Mouse (Mus musculus) small intestine, adult 2 months (tissue): ENCODE results near the gene Gm2a. TPM values are rescaled to one million over a fixed set of nuclear protein-coding genes. Genes with fewer than 3 reads are reported as not detected.

ENCODE experiments used
- H3K27ac ChIP-seq: fragments of 200-500 bp; 2 replicates; pipeline ENCODE4 v1.5.1; 2012; ENCODE audit warnings: low read depth, low read length, control low read depth, inconsistent platforms; ENCODE audit not compliant: insufficient read depth
- H3K27me3 ChIP-seq: fragments of 200-500 bp; 2 replicates; pipeline ENCODE4 v1.6.1; 2012; ENCODE audit warnings: mild to moderate bottlenecking, moderate library complexity, low read length, inconsistent platforms; ENCODE audit not compliant: control insufficient read depth, insufficient read depth
- H3K36me3 ChIP-seq: fragments of 200-500 bp; 2 replicates; pipeline ENCODE4 v1.6.1; 2012; ENCODE audit warnings: mild to moderate bottlenecking, low read length, control low read depth, inconsistent platforms; ENCODE audit not compliant: control insufficient read depth, insufficient read depth
- H3K4me1 ChIP-seq: fragments of 200-500 bp; 2 replicates; pipeline ENCODE4 v1.6.1; 2012; ENCODE audit warnings: low read length, inconsistent platforms, mixed read lengths; ENCODE audit not compliant: control insufficient read depth, insufficient read depth, insufficient read length
- H3K4me3 ChIP-seq: fragments of 200-500 bp; 2 replicates; pipeline ENCODE4 v1.5.1; 2012; ENCODE audit warnings: low read depth, mild to moderate bottlenecking, control low read depth, inconsistent platforms, low read length, moderate library complexity
- CTCF ChIP-seq: fragments of 200-500 bp; IDR thresholded peaks from 2 replicates; pipeline ENCODE4 v1.5.1; 2012; ENCODE audit warnings: low read depth, mild to moderate bottlenecking, control low read depth, inconsistent platforms, low read length, moderate library complexity, mixed read lengths; ENCODE audit not compliant: insufficient replicate concordance, insufficient read length; ENCODE audit errors: extremely low read depth
- POLR2A ChIP-seq: fragments of 200-500 bp; IDR thresholded peaks from 2 replicates; pipeline ENCODE4 v1.6.1; 2012; ENCODE audit warnings: low read depth, mild to moderate bottlenecking, control low read depth, inconsistent platforms, low read length, moderate library complexity
- WGBS: fragments of 180-500 bp; shearing (Covaris S2); methylation state at CpG from one replicate; pipeline ENCODE4 v1.1.7; 2018; 5-methylcytosine and 5-hydroxymethylcytosine counted together
- polyA plus RNA-seq: library from polyadenylated mRNA; depleted of rRNA; stranded (reverse); fragments of >200 nt; gene quantifications from 2 replicates; pipeline ENCODE4 v1.2.3, GENCODE M21; 2012

Gm2a gene
- polyA plus RNA-seq, 1 experiment, result 24.2 TPM

DNA sequence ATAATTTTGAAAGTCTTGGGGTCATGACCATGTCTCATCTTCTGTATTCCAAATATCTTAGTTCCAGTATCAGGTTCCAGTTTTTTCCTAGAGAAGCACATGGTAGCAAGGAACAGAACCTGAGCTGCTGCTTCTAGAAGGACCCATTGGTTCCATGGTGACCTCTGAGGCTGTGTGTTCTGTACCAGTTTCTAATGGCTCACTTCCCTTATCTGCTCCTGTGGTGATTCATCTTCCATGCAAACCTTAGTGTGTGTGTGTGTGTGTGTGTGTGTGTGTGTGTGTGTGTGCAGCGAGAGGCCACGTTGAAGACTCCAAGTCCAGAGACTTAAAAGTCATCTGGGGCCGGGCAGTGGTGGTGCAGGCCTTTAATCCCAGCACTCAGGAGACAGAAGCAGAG is 18.1 kb downstream of the Gm2a start:
- H3K4me1 ChIP-seq, result no peaks in the 10 kb centered on the region
- no peak overlapping the region for H3K4me3 ChIP-seq
- no peaks in the 10 kb centered on the region for H3K27me3 ChIP-seq
- no peak overlapping the region for H3K27ac ChIP-seq
- no peaks in the 10 kb centered on the region for H3K36me3 ChIP-seq
- WGBS, result 81% methylated on average over 3 of the region's 3 CpGs
- TF ChIP-seq CTCF (no peak), POLR2A (no peak)

DNA sequence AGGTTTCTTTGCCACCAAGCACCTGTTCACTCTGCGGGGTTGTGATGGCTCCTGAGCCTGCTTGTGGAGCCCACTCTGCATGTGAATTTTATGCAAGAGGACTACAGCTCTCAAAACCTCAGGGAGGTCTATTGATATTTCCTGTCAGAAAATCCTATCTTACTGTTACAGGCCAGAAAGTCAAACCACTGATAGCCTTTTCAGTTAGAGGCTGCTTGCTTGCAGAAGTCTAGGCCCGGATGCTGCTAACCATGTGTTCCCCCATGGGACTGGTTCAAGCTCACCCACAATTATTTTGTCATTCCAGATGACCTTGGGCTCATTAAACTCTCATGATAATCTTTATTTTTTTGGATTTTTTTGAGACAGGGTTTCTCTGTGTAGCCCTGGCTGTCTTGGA is 19.1 kb downstream of the Gm2a start:
- no peaks in the 10 kb centered on the region for H3K27me3 ChIP-seq
- WGBS, result 92% methylated on average over 2 of the region's 2 CpGs
- no peak overlapping the region for H3K4me3 ChIP-seq
- no peak overlapping the region for H3K27ac ChIP-seq
- H3K4me1 ChIP-seq, result no peaks in the 10 kb centered on the region
- no peak for TF ChIP-seq POLR2A
- TF ChIP-seq CTCF, result no peak
- H3K36me3 ChIP-seq, result no peaks in the 10 kb centered on the region

- TF ChIP-seq CTCF (no peak), POLR2A (no peak)
- Histone ChIP-seq H3K4me3 (no peak overlapping the region), H3K27me3 (no peaks in the 10 kb centered on the region), H3K27ac (peak overlapping the region; percentile 12), H3K36me3 (no peaks in the 10 kb centered on the region), H3K4me1 (no peaks in the 10 kb centered on the region)
Measured at GRCm38 (mm10) chr11:55120279-55120678, 22.4 kb downstream of the Gm2a start.

DNA sequence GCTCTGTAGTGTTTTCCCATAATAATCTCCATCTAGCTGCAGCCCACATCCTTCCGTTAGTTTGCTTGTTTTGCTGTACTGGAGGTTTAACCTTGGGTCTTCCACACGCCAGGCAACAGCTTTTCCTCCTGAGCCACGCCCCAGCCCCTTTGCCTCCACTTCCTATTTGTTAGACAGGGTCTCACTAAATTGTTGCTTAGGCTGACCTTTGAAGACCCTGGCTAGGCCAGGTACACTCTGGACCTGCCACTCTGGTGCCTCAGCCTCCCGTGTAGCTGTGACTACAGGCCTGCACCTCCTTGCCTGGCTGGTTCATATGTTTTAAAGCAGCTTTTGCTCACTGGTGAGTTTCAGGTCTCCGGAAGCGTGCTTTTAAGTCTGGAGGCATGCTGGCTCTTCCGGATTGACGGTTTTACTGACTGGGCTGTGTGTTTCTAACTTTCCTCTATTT is 22.9 kb downstream of the Gm2a start:
- no peaks in the 10 kb centered on the region for H3K36me3 ChIP-seq
- 73% methylated on average over 8 of the region's 8 CpGs for WGBS
- no peaks in the 10 kb centered on the region for H3K27me3 ChIP-seq
- TF ChIP-seq CTCF, result no peak
- no peak for TF ChIP-seq POLR2A
- H3K4me1 ChIP-seq, result no peaks in the 10 kb centered on the region
- no peak overlapping the region for H3K4me3 ChIP-seq
- peak overlapping the region; percentile 80 for H3K27ac ChIP-seq

DNA sequence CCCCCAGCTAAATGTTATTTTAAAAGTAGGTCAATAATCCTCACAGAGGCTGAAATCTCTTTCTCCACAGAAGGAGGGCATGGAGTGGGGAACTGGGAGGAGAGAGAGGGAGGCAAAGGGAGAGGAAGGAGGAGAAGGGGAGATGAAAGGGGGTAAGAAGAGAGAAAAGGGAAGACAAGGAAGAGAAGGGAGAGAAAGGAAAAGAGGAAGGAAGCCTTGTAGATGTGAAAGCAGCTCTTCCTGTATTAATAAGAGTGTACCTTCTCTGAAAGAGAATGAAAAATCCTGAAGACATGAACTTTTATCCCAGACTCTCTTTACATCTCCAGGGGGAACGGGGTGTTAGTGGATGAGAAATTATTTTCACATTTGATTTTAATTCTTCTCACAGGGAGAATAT is 23.5 kb downstream of the Gm2a start:
- TF ChIP-seq CTCF, result no peak
- TF ChIP-seq POLR2A, result no peak
- WGBS, result 82% methylated on average over 1 of the region's 1 CpGs
- Histone ChIP-seq H3K27ac (peak overlapping the region; percentile 80; the same call in 1 of the 2 replicates), H3K36me3 (no peaks in the 10 kb centered on the region), H3K4me1 (peaks cover 3% of the 10 kb centered on the region; the same call in 1 of the 2 replicates), H3K27me3 (no peaks in the 10 kb centered on the region), H3K4me3 (no peak overlapping the region)

DNA sequence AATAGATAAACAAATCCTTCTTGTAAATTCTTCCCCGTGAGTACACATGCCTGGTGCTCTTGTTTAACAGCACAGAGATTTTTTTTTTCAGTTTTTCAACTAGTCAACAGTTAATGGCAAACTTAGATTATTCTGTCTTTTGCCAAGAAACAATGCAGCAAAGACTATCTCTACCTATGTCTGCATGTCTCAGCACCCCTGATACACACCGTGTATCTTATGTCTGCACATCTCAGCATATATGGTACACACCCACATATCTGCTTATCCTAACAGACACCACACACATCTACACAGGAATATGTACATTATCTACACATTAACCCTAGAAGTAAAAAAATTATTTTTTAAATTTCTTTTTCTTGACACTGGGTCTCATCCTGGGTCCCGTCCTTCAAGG is 28.7 kb downstream of the Gm2a start:
- WGBS, result 48% methylated on average over 3 of the region's 3 CpGs
- Histone ChIP-seq H3K36me3 (no peaks in the 10 kb centered on the region), H3K4me3 (no peak overlapping the region), H3K27ac (no peak overlapping the region), H3K27me3 (no peaks in the 10 kb centered on the region), H3K4me1 (peaks cover 3% of the 10 kb centered on the region; the same call in 1 of the 2 replicates)
- TF ChIP-seq POLR2A (no peak), CTCF (no peak)

- Histone ChIP-seq H3K27ac (no peak overlapping the region), H3K4me1 (peaks cover 3% of the 10 kb centered on the region; the same call in 1 of the 2 replicates), H3K36me3 (no peaks in the 10 kb centered on the region), H3K4me3 (no peak overlapping the region), H3K27me3 (no peaks in the 10 kb centered on the region)
- TF ChIP-seq CTCF (no peak), POLR2A (no peak)
- 29% methylated on average over 6 of the region's 6 CpGs for WGBS
Measured at GRCm38 (mm10) chr11:55127937-55128336, 30.0 kb downstream of the Gm2a start.

DNA sequence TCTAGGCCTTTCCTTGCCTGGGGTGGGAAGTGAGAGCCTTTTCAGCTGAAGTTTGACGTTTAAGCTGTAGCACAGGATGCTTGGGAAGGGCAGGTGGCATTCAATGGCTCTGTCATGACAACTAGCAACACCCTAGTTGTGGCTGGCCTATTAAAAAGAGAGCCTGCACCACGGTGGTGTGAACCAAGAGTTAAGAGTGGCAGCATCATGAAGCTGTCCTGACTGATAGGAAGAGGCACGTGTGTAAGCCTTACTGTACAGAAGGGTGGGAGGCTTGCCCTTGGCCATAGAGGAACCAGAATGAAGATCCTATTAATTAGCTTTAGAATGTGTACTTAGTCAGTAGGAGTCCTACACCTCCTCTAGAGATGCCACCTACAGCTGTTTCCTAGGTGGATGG is 30.5 kb downstream of the Gm2a start:
- Histone ChIP-seq H3K27ac (no peak overlapping the region), H3K4me1 (peaks cover 3% of the 10 kb centered on the region; the same call in 1 of the 2 replicates), H3K27me3 (no peaks in the 10 kb centered on the region), H3K36me3 (no peaks in the 10 kb centered on the region), H3K4me3 (no peak overlapping the region)
- WGBS, result 61% methylated on average over 3 of the region's 3 CpGs
- no peak for TF ChIP-seq POLR2A
- TF ChIP-seq CTCF, result no peak
